Mouse (Mus musculus) myocyte (in vitro differentiated cells): ENCODE measurements around the gene Dram1. TPM values are rescaled to one million over a fixed set of nuclear protein-coding genes. Genes with fewer than 3 reads are reported as not detected.
A peak's percentile ranks its signal among the peaks of the same experiment; 100 is the strongest.

Experiments
- H3K27me3 ChIP-seq: one replicate; pipeline ENCODE4 v1.6.1; 2011; ENCODE audit not compliant: control insufficient read depth, insufficient read depth, insufficient read length
- H3K36me3 ChIP-seq: one replicate; pipeline ENCODE4 v1.6.1; 2011; ENCODE audit not compliant: control insufficient read depth, insufficient read depth
- H3K4me2 ChIP-seq: one replicate; pipeline ENCODE4 v1.6.1; 2011; ENCODE audit warnings: low read depth, control low read depth
- H3K4me3 ChIP-seq: one replicate; pipeline ENCODE4 v1.5.1; 2011; ENCODE audit warnings: mild to moderate bottlenecking, control low read depth, moderate library complexity
- H3K79me2 ChIP-seq: one replicate; pipeline ENCODE4 v1.6.1; 2011; ENCODE audit not compliant: control insufficient read depth, insufficient read depth
- H3ac ChIP-seq: one replicate; pipeline ENCODE4 v1.6.1; 2011; ENCODE audit not compliant: control insufficient read depth, insufficient read length
- CEBPB ChIP-seq: IDR thresholded peaks from 2 replicates; pipeline ENCODE4 v1.6.1; 2011; ENCODE audit warnings: mild to moderate bottlenecking, moderate library complexity; ENCODE audit not compliant: poor library complexity, insufficient read depth, severe bottlenecking
- E2F4 ChIP-seq: IDR thresholded peaks from one replicate; pipeline ENCODE4 v1.6.1; 2011; ENCODE audit warnings: mild to moderate bottlenecking, control low read depth, moderate library complexity; ENCODE audit not compliant: insufficient read depth
- MAX ChIP-seq: IDR thresholded peaks from one replicate; pipeline ENCODE4 v1.6.1; 2011; ENCODE audit warnings: low read depth, mild to moderate bottlenecking, control low read depth
- MYOD1 ChIP-seq, 3 experiments: IDR thresholded peaks; one replicate each; pipeline ENCODE4 v1.6.1; 2011; ENCODE audit warnings: control low read depth in 2 of 3, low read depth in 2 of 3, mild to moderate bottlenecking in 2 of 3, moderate library complexity in 1 of 3; ENCODE audit not compliant: insufficient read length in 2 of 3, control insufficient read depth in 1 of 3
- MYOG ChIP-seq, 3 experiments: IDR thresholded peaks; one replicate each; pipeline ENCODE4 v1.6.1; 2011; ENCODE audit warnings: control low read depth in 2 of 3, low read depth in 2 of 3, mild to moderate bottlenecking in 2 of 3; ENCODE audit not compliant: insufficient read length in 2 of 3, control insufficient read depth in 1 of 3, insufficient read depth in 1 of 3
- POLR2A ChIP-seq: IDR thresholded peaks from one replicate; pipeline ENCODE4 v1.6.1; 2011; ENCODE audit warnings: low read depth, mild to moderate bottlenecking, control low read depth, moderate library complexity; ENCODE audit not compliant: insufficient read length
- POLR2AphosphoS2 ChIP-seq: IDR thresholded peaks from one replicate; pipeline ENCODE4 v1.6.1; 2011; ENCODE audit warnings: low read depth, control low read depth; ENCODE audit not compliant: insufficient read length
- REST ChIP-seq: IDR thresholded peaks from one replicate; pipeline ENCODE4 v1.6.1; 2011; ENCODE audit warnings: mild to moderate bottlenecking, control low read depth, moderate library complexity; ENCODE audit not compliant: insufficient read depth, insufficient read length
- SRF ChIP-seq: IDR thresholded peaks from one replicate; pipeline ENCODE4 v1.6.1; 2011; ENCODE audit warnings: low read depth; ENCODE audit not compliant: control insufficient read depth, insufficient read length
- TCF12 ChIP-seq: IDR thresholded peaks from one replicate; pipeline ENCODE4 v1.6.1; 2011; ENCODE audit warnings: mild to moderate bottlenecking, control low read depth; ENCODE audit not compliant: poor library complexity, insufficient read depth, severe bottlenecking
- TCF3 ChIP-seq: IDR thresholded peaks from one replicate; pipeline ENCODE4 v1.6.1; 2011; ENCODE audit warnings: low read depth, control low read depth; ENCODE audit not compliant: insufficient read length
- USF1 ChIP-seq: IDR thresholded peaks from one replicate; pipeline ENCODE4 v1.6.1; 2011; ENCODE audit warnings: low read depth, mild to moderate bottlenecking, control low read depth, moderate library complexity
- polyA plus RNA-seq: library from polyadenylated mRNA; unstranded; fragments of >200 nt; fragmentation: generic; extraction: Trizol; gene quantifications from one replicate; pipeline ENCODE4 v1.2.1, GENCODE M21; 2012; ENCODE audit warnings: missing spikeins

Gene Dram1
- polyA plus RNA-seq, 1 experiment = 1.7 TPM

DNA sequence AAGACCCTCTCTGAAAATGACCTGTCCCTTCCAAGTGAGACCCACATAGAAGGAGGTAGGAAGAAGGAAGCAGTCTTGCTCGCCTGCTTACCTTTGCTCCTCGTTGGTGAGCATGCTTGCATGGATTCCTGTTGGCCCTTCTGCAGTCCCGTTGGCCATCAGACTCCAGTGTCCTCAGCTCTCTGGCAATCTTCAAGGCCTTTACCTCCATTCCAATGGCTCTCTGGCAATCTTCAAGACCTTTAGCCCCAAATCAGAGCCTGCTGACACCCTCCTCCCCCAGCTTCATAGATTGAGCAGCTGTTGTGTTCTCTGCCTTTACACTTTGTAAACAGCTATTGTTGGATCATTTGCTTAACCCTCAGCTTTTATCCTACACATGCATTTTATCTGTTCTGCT lies 14.7 kb downstream of the Dram1 start:
- Histone ChIP-seq H3K4me2 (no peak overlapping the region), H3K36me3 (no peaks in the 10 kb centered on the region), H3K79me2 (no peaks in the 10 kb centered on the region)

DNA sequence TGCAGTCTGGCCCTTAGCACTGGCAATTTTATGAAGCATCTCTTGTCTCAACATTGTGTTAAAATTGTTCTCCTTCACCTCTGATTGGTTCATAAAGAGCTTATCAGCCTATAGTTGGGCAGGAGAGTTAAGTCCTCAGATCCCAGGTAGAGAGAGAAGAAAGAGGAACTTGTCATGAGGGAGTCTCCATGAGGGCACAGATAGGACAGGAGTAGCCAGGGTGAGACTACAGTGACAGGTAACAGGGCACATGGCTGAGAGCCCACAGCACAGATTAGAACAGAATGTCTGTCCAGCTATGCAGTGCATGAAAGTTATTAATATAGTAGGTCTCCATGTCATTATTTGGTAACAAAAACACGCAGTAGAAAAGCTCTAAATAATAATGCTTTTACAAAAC lies 16.7 kb downstream of the Dram1 start:
- Histone ChIP-seq H3K27me3 (no peaks in the 10 kb centered on the region), H3K4me2 (no peak overlapping the region), H3K79me2 (no peaks in the 10 kb centered on the region), H3K36me3 (no peaks in the 10 kb centered on the region), H3K4me3 (no peak overlapping the region), H3ac (no peak overlapping the region)
- TF ChIP-seq MAX = no peak
- no peak for TF ChIP-seq POLR2A
- TF ChIP-seq POLR2AphosphoS2 = no peak
- no peak for TF ChIP-seq MYOG (IDR thresholded peaks at IDR 0.05; ENCODE audit: control insufficient read depth in 1 of 3, insufficient read depth in 1 of 3, insufficient read length in 2 of 3, low read depth in 2 of 3)
- no peak for TF ChIP-seq REST
- TF ChIP-seq TCF12 = no peak
- no peak for TF ChIP-seq CEBPB
- TF ChIP-seq MYOD1 (IDR thresholded peaks at IDR 0.05; ENCODE audit: control insufficient read depth in 1 of 3, insufficient read length in 2 of 3, low read depth in 2 of 3) = no peak
- no peak for TF ChIP-seq E2F4
- no peak for TF ChIP-seq SRF
- TF ChIP-seq USF1 = no peak
- no peak for TF ChIP-seq TCF3

More for the DNA sequence above, 14.7 kb downstream of the Dram1 start:
- TF ChIP-seq MAX (no peak), TCF12 (no peak), USF1 (no peak), SRF (no peak), POLR2A (no peak), POLR2AphosphoS2 (no peak), CEBPB (no peak), MYOD1 (IDR thresholded peaks at IDR 0.05; ENCODE audit: control insufficient read depth in 1 of 3, insufficient read length in 2 of 3, low read depth in 2 of 3) (no peak), MYOG (IDR thresholded peaks at IDR 0.05; ENCODE audit: control insufficient read depth in 1 of 3, insufficient read depth in 1 of 3, insufficient read length in 2 of 3, low read depth in 2 of 3) (no peak), REST (no peak), E2F4 (no peak), TCF3 (no peak)
- H3K4me3 ChIP-seq = no peak overlapping the region
- no peak overlapping the region for H3ac ChIP-seq
- no peaks in the 10 kb centered on the region for H3K27me3 ChIP-seq

DNA sequence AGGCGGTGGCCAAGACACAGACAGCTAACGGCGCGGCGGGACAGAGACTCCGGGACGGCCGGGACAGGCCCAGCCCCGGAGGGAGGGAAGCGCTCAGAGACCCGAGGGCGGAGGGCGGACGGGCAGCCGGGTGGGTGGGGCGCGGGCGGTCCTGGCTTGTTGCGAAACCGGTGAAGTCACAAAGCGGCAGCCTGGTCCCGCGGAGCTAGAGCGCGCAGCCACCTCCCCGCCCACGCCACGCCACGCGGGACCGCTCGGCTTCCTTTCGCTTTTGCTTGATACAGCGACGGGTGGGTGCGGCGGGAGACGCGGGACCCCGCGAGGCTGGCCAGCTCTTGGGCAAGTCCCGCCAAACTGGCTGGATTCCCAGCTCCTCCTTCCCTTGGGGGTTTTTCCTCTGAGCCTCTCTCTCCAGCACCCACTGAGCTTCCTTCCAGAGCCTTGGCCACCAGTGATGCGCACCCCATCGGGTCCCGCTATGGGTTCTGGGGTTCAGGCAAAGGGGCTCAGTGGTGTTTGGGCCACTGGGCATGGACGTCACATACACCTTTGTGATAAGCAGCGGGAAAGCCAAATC lies 21.8 kb downstream of the Dram1 start:
- Histone ChIP-seq H3ac (peak overlapping the region; percentile 16), H3K4me3 (peak overlapping the region; percentile 42), H3K79me2 (no peaks in the 10 kb centered on the region), H3K27me3 (no peaks in the 10 kb centered on the region), H3K4me2 (peak overlapping the region; percentile 95), H3K36me3 (no peaks in the 10 kb centered on the region)
- TF ChIP-seq POLR2AphosphoS2 = peak; percentile 69
- TF ChIP-seq SRF = no peak
- no peak for TF ChIP-seq REST
- TF ChIP-seq MYOG (IDR thresholded peaks at IDR 0.05; ENCODE audit: control insufficient read depth in 1 of 3, insufficient read depth in 1 of 3, insufficient read length in 2 of 3, low read depth in 2 of 3) = no peak
- TF ChIP-seq E2F4 = no peak
- TF ChIP-seq POLR2A = peak; percentile 73
- TF ChIP-seq MYOD1 (IDR thresholded peaks at IDR 0.05; ENCODE audit: control insufficient read depth in 1 of 3, insufficient read length in 2 of 3, low read depth in 2 of 3) = peak in 1 of 3 experiments; percentile 24
- peak; percentile 69 for TF ChIP-seq CEBPB
- TF ChIP-seq MAX = no peak
- no peak for TF ChIP-seq USF1
- no peak for TF ChIP-seq TCF3
- no peak for TF ChIP-seq TCF12

DNA sequence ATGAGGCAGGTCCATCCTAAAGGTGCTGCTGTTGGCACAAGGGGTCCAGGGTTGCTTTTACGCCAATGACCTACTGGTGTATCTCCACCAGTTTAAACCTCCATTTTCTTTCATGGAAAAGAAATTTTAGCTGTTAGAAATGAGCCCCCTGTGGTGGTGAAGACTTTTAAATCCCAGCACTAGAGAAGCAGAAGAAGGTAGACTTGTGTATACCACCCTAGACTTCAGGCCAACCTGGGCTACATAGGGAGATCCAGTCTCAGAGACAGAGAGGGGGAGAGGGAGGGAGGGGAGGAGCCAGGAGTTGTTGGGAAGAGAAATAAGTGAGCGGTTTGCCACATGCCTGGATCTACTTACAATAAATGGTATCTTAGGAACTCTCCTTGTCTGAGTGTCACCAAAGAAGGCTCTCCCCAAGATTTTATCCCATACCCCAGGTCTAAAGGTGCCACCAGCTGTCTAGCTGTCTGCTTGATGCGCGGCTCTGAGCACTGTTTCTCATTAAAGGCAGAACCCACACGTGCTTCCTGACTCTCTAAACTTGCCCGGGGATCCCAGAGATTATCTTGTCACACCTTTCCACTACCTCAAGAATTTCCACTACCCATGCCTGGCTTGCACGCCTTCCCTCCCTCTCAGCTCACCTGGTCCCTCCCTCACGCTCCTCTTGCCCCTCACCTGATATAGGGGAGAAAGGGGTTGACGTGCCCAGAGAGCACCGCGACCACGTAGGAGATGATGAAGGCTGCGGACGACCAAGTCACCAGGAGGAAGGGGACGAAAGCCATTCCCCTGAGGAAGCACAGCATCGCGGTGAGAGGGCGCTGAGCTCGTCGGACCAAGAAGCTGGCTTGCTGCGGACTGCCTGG lies 22.5 kb downstream of the Dram1 start:
- no peaks in the 10 kb centered on the region for H3K27me3 ChIP-seq
- H3K36me3 ChIP-seq = no peaks in the 10 kb centered on the region
- peak overlapping the region; percentile 16 for H3ac ChIP-seq
- TF ChIP-seq TCF3 = no peak
- no peak for TF ChIP-seq CEBPB
- no peak for TF ChIP-seq POLR2A
- TF ChIP-seq MAX = no peak
- no peak for TF ChIP-seq TCF12
- no peak for TF ChIP-seq USF1
- TF ChIP-seq POLR2AphosphoS2 = no peak
- TF ChIP-seq MYOD1 (IDR thresholded peaks at IDR 0.05; ENCODE audit: control insufficient read depth in 1 of 3, insufficient read length in 2 of 3, low read depth in 2 of 3) = no peak
- peak in 1 of 3 experiments; percentile 25 for TF ChIP-seq MYOG (IDR thresholded peaks at IDR 0.05; ENCODE audit: control insufficient read depth in 1 of 3, insufficient read depth in 1 of 3, insufficient read length in 2 of 3, low read depth in 2 of 3)
- H3K4me3 ChIP-seq = peak overlapping the region; percentile 42
- H3K79me2 ChIP-seq = no peaks in the 10 kb centered on the region
- H3K4me2 ChIP-seq = peak overlapping the region; percentile 95
